Mouse (Mus musculus): ENCODE measurements around the gene Rhobtb1. TPM values are rescaled to one million over a fixed set of nuclear protein-coding genes. Genes with fewer than 3 reads are reported as not detected.

Rhobtb1 gene
- polyA plus RNA-seq, 1 experiment from 2014 or later = 26.6 TPM

- Histone ChIP-seq H3K27me3 (ENCODE audit: control insufficient read depth, insufficient read depth, low read length) (no peaks in the 10 kb centered on the region), H3K27ac (ENCODE audit: low read depth, low read length) (no peak overlapping the region), H3K36me3 (ENCODE audit: control insufficient read depth, insufficient read depth, low read length) (peaks cover 21% of the 10 kb centered on the region), H3K4me3 (ENCODE audit: low read length) (no peak overlapping the region), H3K4me2 (replicated peaks; ENCODE audit: low read depth, low read length) (no peak overlapping the region), H3K9ac (ENCODE audit: low read depth, low read length) (no peak overlapping the region), H3K9me3 (ENCODE audit: control insufficient read depth, low read length) (no peaks in the 10 kb centered on the region), H3K4me1 (ENCODE audit: control insufficient read depth, insufficient read depth, low read length) (no peaks in the 10 kb centered on the region)
- no peak for ATAC-seq (ENCODE audit: low FRiP score, low TSS enrichment)
- 84% methylated on average over 6 of the region's 6 CpGs for WGBS
Observed at GRCm38 (mm10) chr10:69331231-69331630, 180.0 kb downstream of the Rhobtb1 start.

GRCm38 (mm10) chr10:69333212-69333611, 182.0 kb downstream of the Rhobtb1 start:
- no peak overlapping the region for H3K9ac ChIP-seq (ENCODE audit: low read depth, low read length)
- ATAC-seq (ENCODE audit: low FRiP score, low TSS enrichment) = no peak
- no peak overlapping the region for H3K4me3 ChIP-seq (ENCODE audit: low read length)
- peaks cover 41% of the 10 kb centered on the region for H3K36me3 ChIP-seq (ENCODE audit: control insufficient read depth, insufficient read depth, low read length)
- H3K4me1 ChIP-seq (ENCODE audit: control insufficient read depth, insufficient read depth, low read length) = no peaks in the 10 kb centered on the region
- WGBS = 90% methylated on average over 11 of the region's 11 CpGs
- no peaks in the 10 kb centered on the region for H3K27me3 ChIP-seq (ENCODE audit: control insufficient read depth, insufficient read depth, low read length)
- H3K27ac ChIP-seq (ENCODE audit: low read depth, low read length) = no peak overlapping the region
- no peaks in the 10 kb centered on the region for H3K9me3 ChIP-seq (ENCODE audit: control insufficient read depth, low read length)
- H3K4me2 ChIP-seq (replicated peaks; ENCODE audit: low read depth, low read length) = no peak overlapping the region

DNA sequence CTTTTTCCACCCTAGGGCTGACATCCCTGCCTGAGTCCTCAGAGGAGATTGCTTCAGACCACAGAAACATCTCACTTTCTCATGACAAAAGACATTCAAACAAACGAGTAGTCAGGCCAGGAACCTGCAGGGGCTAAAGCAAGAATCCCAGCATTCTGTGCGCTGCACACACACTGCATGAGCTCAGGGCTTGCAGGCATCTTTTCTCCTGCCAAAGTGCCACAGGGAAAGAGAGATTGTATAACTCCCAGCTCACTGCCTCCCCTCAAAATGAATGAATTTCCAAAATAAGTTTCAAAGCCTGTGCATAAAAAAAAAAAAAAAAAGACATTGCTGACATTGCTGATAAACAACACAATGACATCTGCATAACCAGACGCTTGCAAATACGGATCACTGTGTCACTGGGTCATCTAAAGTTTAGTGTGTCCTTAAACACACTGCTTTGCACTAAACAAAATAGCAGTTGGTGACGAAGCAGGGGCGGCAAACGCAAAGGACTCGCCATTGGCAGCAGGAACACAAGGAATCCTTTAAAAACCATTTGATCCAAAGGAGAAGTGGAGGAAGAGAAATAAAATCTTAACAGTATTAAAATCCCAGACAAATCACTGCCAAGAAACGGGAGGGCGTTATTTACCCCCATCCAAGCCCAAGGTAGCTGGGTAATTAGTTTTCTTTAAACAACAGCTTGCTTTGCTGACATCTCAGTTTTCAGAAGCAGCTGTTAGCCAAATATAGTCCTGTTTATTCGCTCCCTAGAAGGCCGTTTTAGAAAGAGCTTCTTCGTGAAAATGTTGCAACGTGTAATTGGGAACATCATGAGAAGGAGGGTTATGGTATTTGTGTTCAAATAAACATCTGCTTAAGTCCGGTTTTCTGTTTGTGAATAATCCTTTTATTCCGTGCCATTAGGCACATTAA, 183.3 kb downstream of the Rhobtb1 start:
- no peak for ATAC-seq (ENCODE audit: low FRiP score, low TSS enrichment)
- Histone ChIP-seq H3K4me2 (replicated peaks; ENCODE audit: low read depth, low read length) (no peak overlapping the region), H3K9me3 (ENCODE audit: control insufficient read depth, low read length) (no peaks in the 10 kb centered on the region), H3K4me1 (ENCODE audit: control insufficient read depth, insufficient read depth, low read length) (no peaks in the 10 kb centered on the region), H3K27ac (ENCODE audit: low read depth, low read length) (no peak overlapping the region), H3K27me3 (ENCODE audit: control insufficient read depth, insufficient read depth, low read length) (no peaks in the 10 kb centered on the region), H3K36me3 (ENCODE audit: control insufficient read depth, insufficient read depth, low read length) (peaks cover 54% of the 10 kb centered on the region), H3K9ac (ENCODE audit: low read depth, low read length) (no peak overlapping the region), H3K4me3 (ENCODE audit: low read length) (no peak overlapping the region)
- 77% methylated on average over 16 of the region's 16 CpGs for WGBS

- Histone ChIP-seq H3K9ac (ENCODE audit: low read depth, low read length) (no peak overlapping the region), H3K4me3 (ENCODE audit: low read length) (no peak overlapping the region), H3K27ac (ENCODE audit: low read depth, low read length) (no peak overlapping the region), H3K4me1 (ENCODE audit: control insufficient read depth, insufficient read depth, low read length) (no peaks in the 10 kb centered on the region), H3K4me2 (replicated peaks; ENCODE audit: low read depth, low read length) (no peak overlapping the region), H3K27me3 (ENCODE audit: control insufficient read depth, insufficient read depth, low read length) (no peaks in the 10 kb centered on the region), H3K36me3 (ENCODE audit: control insufficient read depth, insufficient read depth, low read length) (peaks cover 60% of the 10 kb centered on the region), H3K9me3 (ENCODE audit: control insufficient read depth, low read length) (no peaks in the 10 kb centered on the region)
- WGBS = 85% methylated on average over 7 of the region's 7 CpGs
- no peak for ATAC-seq (ENCODE audit: low FRiP score, low TSS enrichment)
Observed at GRCm38 (mm10) chr10:69335195-69335536, 183.9 kb downstream of the Rhobtb1 start.

- 84% methylated on average over 4 of the region's 4 CpGs for WGBS
- no peaks in the 10 kb centered on the region for H3K9me3 ChIP-seq (ENCODE audit: control insufficient read depth, low read length)
- H3K27ac ChIP-seq (ENCODE audit: low read depth, low read length) = no peak overlapping the region
- H3K36me3 ChIP-seq (ENCODE audit: control insufficient read depth, insufficient read depth, low read length) = peaks cover 65% of the 10 kb centered on the region
- ATAC-seq (ENCODE audit: low FRiP score, low TSS enrichment) = no peak
- no peak overlapping the region for H3K9ac ChIP-seq (ENCODE audit: low read depth, low read length)
- no peaks in the 10 kb centered on the region for H3K4me1 ChIP-seq (ENCODE audit: control insufficient read depth, insufficient read depth, low read length)
- H3K27me3 ChIP-seq (ENCODE audit: control insufficient read depth, insufficient read depth, low read length) = no peaks in the 10 kb centered on the region
- H3K4me2 ChIP-seq (replicated peaks; ENCODE audit: low read depth, low read length) = no peak overlapping the region
- H3K4me3 ChIP-seq (ENCODE audit: low read length) = no peak overlapping the region
Observed at GRCm38 (mm10) chr10:69335611-69336010, 184.4 kb downstream of the Rhobtb1 start.

DNA sequence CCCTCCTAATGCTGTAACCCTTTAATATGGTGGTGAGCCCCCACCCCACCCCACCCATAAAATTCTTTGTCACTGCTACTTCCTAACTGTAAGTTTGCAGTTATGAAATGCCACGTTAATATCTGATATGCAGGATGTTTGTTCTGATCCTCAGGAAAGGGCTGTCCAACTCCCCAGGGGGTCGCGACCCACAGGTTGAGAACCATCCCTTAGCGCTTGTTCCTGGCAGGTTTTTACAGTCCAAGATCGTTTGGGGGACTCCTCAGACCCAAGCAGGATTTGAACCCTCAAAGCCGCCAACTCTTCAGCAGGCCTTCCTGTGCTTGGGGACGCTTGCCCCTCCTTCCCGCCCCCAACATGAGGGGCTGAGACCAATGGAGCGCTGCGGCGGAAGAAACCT, 185.0 kb downstream of the Rhobtb1 start:
- Histone ChIP-seq H3K9ac (ENCODE audit: low read depth, low read length) (no peak overlapping the region), H3K36me3 (ENCODE audit: control insufficient read depth, insufficient read depth, low read length) (peaks cover 70% of the 10 kb centered on the region), H3K4me3 (ENCODE audit: low read length) (no peak overlapping the region), H3K9me3 (ENCODE audit: control insufficient read depth, low read length) (no peaks in the 10 kb centered on the region), H3K27me3 (ENCODE audit: control insufficient read depth, insufficient read depth, low read length) (no peaks in the 10 kb centered on the region), H3K4me2 (replicated peaks; ENCODE audit: low read depth, low read length) (no peak overlapping the region), H3K4me1 (ENCODE audit: control insufficient read depth, insufficient read depth, low read length) (no peaks in the 10 kb centered on the region), H3K27ac (ENCODE audit: low read depth, low read length) (no peak overlapping the region)
- ATAC-seq (ENCODE audit: low FRiP score, low TSS enrichment) = no peak
- WGBS = 89% methylated on average over 11 of the region's 11 CpGs

DNA sequence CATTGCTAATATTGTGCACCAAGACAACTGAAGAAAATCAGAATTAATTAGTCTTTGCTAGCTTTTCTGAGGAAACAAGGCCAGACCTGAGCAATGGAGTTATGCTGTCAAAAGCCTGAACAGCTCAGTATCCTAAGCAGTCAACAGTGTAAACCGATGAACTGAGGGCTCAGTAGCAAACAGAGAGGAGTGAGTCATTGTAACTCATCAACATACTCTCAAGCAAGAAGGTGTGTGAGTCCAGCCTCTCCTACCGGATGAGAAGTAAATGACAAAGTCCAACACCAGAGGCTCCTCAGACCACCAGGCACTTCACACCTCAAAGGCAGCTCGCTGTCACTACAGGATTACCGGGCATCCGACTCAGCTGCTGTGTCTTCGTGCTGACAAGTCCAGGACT, 188.8 kb downstream of the Rhobtb1 start:
- H3K27ac ChIP-seq (ENCODE audit: low read depth, low read length) = no peak overlapping the region
- 93% methylated on average over 6 of the region's 6 CpGs for WGBS
- no peak for ATAC-seq (ENCODE audit: low FRiP score, low TSS enrichment)
- no peaks in the 10 kb centered on the region for H3K9me3 ChIP-seq (ENCODE audit: control insufficient read depth, low read length)
- no peak overlapping the region for H3K4me2 ChIP-seq (replicated peaks; ENCODE audit: low read depth, low read length)
- H3K9ac ChIP-seq (ENCODE audit: low read depth, low read length) = no peak overlapping the region
- H3K27me3 ChIP-seq (ENCODE audit: control insufficient read depth, insufficient read depth, low read length) = no peaks in the 10 kb centered on the region
- H3K4me1 ChIP-seq (ENCODE audit: control insufficient read depth, insufficient read depth, low read length) = no peaks in the 10 kb centered on the region
- no peak overlapping the region for H3K4me3 ChIP-seq (ENCODE audit: low read length)
- peaks cover 99% of the 10 kb centered on the region for H3K36me3 ChIP-seq (ENCODE audit: control insufficient read depth, insufficient read depth, low read length)

Other genes with a start within 250 kb of the Rhobtb1 start
- 1.5 and 2.6 TPM in 2 replicates for gene A930033H14Rik, start 61.7 kb downstream of the Rhobtb1 start, polyA plus RNA-seq (2014; fragmentation: Nextera tagmentation; extraction: Ambion mirVana)
- 547 and 584 TPM in 2 replicates for gene Cdk1, start 201.5 kb downstream of the Rhobtb1 start, polyA plus RNA-seq (2014; fragmentation: Nextera tagmentation; extraction: Ambion mirVana)
- gene Ank3, start 247.3 kb downstream of the Rhobtb1 start, polyA plus RNA-seq (2014; fragmentation: Nextera tagmentation; extraction: Ambion mirVana) = 34.8 and 48.9 TPM in 2 replicates